Mouse (Mus musculus) heart, postnatal 10 days (tissue): ENCODE data around the gene Gm43518. TPM values are rescaled to one million over a fixed set of nuclear protein-coding genes. Genes with fewer than 3 reads are reported as not detected.

Source experiments
- DNase-seq, 2 experiments: peaks; one replicate each; pipeline ENCODE4 v3.0.0; 2021
- intact Hi-C: fragments of 180-260 bp; cut with DNase I; formaldehyde crosslinking; loops from one replicate; pipeline ENCODE4 v1.15.1; 2025
- total RNA-seq, 2 experiments: library from RNA; stranded (reverse); gene quantifications; 2 replicates each; pipeline ENCODE4 v1.2.3; 2021

The Gm43518 gene
- under 1 TPM in 1 of 2 experiments, not detected in 1; 0.89 TPM for total RNA-seq

GRCm38 (mm10) chr5:123927118-123927517 lies at the start of gene Gm43518:
Gene Gm43518 (plus strand): TSS chr5:123927418.
- intact Hi-C loops: no loop called here
- no peak for DNase-seq

GRCm38 (mm10) chr5:123878056-123878455 lies 49.2 kb upstream of the Gm43518 start:
- DNase-seq: no peak
- intact Hi-C loops: no loop called here

GRCm38 (mm10) chr5:123879928-123880327 lies 47.3 kb upstream of the Gm43518 start, which contains the start of gene Hcar1:
Gene Hcar1 (minus strand): TSS chr5:123880020.
- intact Hi-C loops: no loop called here

DNA sequence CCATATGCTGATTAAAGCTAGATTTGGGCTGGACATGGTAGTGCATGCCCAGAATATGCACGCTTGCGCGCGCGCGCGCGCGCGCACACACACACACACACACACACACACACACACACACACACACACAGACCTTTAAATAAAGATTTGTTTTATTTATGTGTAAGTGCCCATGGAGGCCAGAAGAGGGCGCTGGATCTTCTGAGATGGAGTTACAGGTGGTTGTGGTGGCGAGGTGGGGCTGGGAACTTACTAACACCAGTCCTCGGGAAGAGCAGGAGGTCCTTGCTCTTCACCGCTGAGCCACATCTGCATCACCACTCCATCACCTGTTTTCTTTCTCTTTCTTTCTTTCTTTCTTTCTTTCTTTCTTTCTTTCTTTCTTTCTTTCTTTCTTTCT lies 46.4 kb upstream of the Gm43518 start:
- no peak for DNase-seq
- intact Hi-C loops: no loop called here

More at GRCm38 (mm10) chr5:123879928-123880327, 47.3 kb upstream of the Gm43518 start, which contains the start of gene Hcar1:
- DNase-seq: peak; percentile 22 to 41

DNA sequence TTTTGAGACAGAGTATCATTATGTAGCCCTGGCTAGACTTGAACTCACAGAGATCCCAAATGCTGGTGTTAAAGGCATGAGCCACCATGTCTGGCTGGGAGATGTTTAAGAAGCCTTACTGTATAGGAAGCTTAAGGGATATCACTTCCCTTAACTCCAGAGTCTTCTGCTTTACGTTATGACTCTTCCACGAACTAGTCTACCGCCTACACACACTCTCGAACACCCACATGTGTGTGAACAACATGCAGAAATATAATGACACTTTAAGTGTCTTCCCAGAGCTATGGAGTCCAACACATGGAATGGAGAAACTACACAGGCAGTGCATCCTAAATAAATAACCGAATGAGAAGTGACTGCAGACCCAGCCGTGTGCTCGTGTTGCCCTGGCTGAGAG lies 43.3 kb upstream of the Gm43518 start:
- intact Hi-C loops: no loop called here
- no peak for DNase-seq

GRCm38 (mm10) chr5:123884332-123884731 lies 42.9 kb upstream of the Gm43518 start:
- intact Hi-C loops: no loop called here
- no peak for DNase-seq

GRCm38 (mm10) chr5:123886365-123886764 lies 40.9 kb upstream of the Gm43518 start:
- DNase-seq: no peak
- intact Hi-C loops: no loop called here

GRCm38 (mm10) chr5:123890312-123890711 lies 36.9 kb upstream of the Gm43518 start:
- no peak for DNase-seq
- intact Hi-C loops: no loop called here

DNA sequence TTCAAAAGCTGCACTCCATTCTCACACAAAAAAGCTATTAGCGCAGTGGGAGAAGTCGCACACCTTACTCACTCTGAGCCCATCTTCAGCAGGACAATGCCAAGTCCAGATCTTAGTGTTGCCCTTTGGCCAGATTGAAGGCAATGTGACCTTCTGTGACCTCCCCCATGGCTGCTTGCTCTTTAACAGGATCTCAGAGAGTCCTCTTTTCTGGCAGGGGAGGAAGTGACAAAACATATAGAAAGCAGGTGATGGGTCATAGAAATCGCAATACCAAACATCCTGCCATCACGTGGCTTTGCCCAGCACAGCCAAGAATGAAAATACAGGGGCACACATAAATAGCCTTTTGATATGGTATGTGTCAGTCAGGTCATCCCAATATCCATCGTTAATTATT lies 36.2 kb upstream of the Gm43518 start:
- no peak for DNase-seq
- intact Hi-C loops: no loop called here

DNA sequence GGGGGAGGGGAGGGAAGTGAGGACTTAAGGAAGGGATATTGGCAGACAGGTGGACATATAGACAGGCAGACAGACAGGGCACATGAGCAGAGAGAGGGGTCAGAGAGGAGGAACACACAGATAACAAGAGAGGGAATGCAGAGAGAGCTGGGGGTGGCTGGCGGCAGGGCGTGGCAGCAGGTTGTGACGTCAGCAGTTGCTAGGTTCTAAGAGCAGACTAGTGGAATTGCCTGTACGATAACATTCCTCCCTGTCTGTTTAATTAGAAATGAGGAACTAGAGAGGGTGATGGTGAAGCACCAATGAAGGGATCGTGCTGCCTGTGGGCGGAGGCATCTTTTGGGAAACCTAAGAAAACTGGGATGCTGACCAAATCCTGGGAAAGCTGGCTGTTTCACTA lies 35.5 kb upstream of the Gm43518 start:
- DNase-seq: peak; percentile 25 to 67
- intact Hi-C loops: no loop called here

DNA sequence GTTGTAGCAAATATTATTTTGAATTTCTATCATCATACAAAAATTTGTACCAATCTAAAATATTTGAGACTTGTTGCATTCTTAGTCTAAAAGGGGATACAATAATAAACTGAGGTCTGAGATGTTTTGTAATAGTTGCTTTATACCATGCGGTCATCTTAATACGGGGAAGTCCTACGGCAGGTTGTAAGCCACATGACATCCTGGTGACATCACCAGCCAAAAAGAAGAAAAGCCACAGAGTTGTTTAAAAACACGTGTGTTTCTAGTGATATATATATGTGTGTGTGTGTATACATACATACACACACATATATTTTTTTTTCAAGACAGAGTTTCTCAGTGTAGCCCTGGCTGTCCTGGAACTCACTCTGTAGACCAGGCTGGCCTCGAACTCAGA lies 33.7 kb upstream of the Gm43518 start:
- intact Hi-C loops: no loop called here
- no peak for DNase-seq

GRCm38 (mm10) chr5:123896395-123896794 lies 30.8 kb upstream of the Gm43518 start:
- intact Hi-C loops: no loop called here
- no peak for DNase-seq

DNA sequence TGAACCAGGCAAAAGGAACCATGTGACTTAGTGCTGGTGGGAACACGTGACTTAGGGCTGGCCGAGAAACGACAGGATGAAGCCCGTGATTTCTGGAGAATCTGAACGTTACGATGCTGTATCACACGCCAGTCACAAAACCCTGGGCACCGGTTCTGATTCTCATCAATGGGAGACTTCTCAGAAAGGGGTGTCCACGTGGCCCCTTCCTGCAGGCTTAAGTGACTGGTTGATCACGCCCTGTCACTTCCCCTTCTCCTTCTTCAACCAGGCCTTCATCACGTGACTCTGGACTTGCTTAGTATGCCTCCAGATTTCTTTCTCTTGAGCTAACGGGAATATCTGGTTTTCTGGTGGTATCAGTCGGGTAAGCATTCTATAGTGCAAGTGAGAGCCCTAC lies 29.9 kb upstream of the Gm43518 start:
- DNase-seq: no peak
- intact Hi-C loops: no loop called here

DNA sequence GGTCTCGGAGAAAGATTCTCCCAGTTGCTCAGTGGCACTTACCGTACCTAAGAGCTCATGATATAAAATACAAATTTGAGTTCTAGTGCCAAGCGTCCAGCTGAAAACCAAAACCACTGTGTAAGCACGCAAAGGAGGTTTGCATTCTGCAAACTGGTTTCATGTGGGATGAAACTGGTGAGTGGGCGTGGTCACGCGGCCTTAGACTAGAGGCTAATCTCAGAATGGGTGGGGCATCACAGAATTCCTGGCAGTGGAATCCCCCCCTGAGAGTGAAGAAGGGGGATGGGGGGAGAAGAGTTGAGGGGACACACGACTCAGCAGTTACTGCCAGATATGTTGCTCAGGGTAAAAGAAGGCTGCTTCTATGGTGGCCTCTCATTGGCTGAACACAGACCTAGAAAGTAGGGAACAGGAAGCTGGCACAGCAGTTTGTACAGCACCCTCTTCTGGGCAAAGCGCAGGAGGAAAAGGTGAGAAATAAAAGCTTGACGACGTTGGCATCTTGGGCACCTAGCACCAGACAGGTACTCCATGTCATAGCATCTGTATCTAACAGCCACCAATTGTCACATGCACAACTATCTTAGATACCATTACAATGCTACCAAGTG lies 23.1 kb upstream of the Gm43518 start:
- no peak for DNase-seq
- intact Hi-C loops: no loop called here

DNA sequence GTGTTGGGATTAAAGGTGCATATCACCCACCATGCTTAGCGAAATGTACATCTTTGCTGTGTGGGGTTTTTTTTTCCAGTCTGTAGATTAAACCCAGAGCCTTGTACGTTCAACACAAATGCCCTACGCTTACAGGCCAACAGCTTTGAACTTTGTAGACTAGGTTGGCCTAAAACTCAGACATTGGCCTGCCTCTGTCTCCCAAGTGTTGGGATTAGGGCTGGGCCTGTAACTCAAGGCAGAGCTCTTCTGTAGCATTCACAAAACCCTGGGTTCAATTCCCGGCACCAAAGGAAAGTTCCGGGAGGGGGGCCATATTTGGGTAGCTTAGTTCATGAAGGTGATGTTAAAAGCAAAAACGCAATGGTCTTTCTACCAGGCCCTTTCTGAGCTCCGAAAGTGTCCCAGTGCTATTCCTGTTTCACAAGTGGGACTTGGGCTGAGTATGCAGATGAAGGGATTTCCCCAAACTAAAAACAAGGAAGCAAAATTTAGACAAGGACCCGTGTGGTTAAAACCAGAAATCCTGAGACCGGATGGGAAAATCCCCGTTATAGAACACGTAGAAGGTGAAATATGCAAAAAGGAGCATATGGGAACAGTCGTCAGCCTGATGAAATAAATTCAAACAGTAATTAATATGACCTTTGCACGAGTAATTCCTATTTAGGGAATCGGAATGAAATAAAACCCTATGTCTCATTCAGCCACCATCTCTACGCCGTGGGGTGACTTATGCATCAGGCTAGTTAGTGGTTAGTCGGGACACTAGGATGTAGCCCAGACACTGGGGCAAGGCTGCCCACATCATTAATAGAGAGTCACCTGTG lies 20.9 kb upstream of the Gm43518 start:
- DNase-seq: no peak
- intact Hi-C loops: loop anchor here (2.0 to 5.0 kb wide), 3 partner anchors 79 to 279 kb away; partner anchors contain the start of genes Kntc1 and Rsrc2

GRCm38 (mm10) chr5:123906976-123907630 lies 20.1 kb upstream of the Gm43518 start, which contains the start of gene Denr:
Gene Denr (plus strand): TSS chr5:123907175.
- peak; percentile 100 for DNase-seq
- intact Hi-C loops: loop anchor here (2.0 to 5.0 kb wide), 3 partner anchors 80 to 280 kb away; partner anchors contain the start of genes Kntc1 and Rsrc2

- intact Hi-C loops: loop anchor here (2.0 to 5.0 kb wide), 3 partner anchors 80 to 280 kb away; partner anchors contain the start of genes Kntc1 and Rsrc2
- no peak for DNase-seq
Measured at GRCm38 (mm10) chr5:123907631-123907977, 19.6 kb upstream of the Gm43518 start.

DNA sequence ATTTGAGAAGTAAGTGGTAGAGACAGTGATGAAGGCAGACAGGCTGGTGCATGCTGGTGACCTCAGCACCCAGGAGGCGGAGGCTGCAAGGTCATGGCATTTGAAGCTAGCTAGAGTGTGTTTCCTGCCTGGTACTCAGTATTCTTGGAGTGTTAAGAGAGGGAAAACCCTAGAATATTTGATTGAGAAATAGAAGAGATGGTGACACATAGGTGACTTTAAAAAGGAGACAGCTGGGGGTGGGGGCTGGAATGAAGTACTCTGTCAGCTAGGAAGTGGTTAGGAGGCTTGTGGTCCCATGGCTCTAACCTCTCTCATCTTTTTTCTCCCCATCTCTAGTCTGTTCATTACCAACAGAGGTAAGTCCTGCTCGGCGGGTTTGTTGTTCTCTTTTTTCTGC lies 12.4 kb upstream of the Gm43518 start:
- no peak for DNase-seq
- intact Hi-C loops: no loop called here

GRCm38 (mm10) chr5:123922112-123922511 lies 5.1 kb upstream of the Gm43518 start:
- intact Hi-C loops: no loop called here
- DNase-seq: no peak

GRCm38 (mm10) chr5:123930508-123930989 lies 3.3 kb downstream of the Gm43518 start, which contains the start of gene Ccdc62:
Gene Ccdc62 (plus strand): TSS chr5:123930679.
- intact Hi-C loops: loop anchor here (5.0 kb wide), 1 partner anchor 157 kb away; no protein-coding TSS in a partner anchor
- DNase-seq: peak; percentile 95 to 96

DNA sequence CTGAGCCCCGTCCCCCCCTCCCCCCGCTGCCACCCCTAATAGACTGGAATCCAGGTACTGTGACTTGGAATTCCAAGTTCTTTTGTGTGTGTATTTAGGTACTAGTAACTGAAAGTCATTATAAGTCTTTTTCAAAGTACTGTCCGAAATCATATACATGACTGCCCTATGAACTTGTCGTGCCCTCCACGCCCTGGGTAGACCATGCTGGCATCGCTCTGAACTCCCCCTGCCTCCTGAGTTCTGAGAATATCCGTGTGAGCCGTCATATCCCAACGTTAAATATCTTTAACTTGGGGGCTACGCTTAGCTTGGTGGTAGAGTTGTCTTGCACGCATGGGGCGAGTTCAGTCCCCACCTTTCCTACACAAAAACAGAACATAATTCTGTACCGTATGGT lies 3.9 kb downstream of the Gm43518 start:
- DNase-seq: no peak
- intact Hi-C loops: loop anchor here (5.0 kb wide), 1 partner anchor 156 kb away; no protein-coding TSS in a partner anchor
